Mouse (Mus musculus) liver, embryonic 12.5 days (tissue): ENCODE data around the gene Oaz2. TPM values are rescaled to one million over a fixed set of nuclear protein-coding genes. Genes with fewer than 3 reads are reported as not detected.

ENCODE experiments used
- ATAC-seq: fragments of 200-750 bp; cut with Nextera tagmentation; 2 replicates; pipeline ENCODE4 v1.8.0; 2017; ENCODE audit warnings: moderate number of reproducible peaks, mild to moderate bottlenecking, moderate library complexity
- H3K27ac ChIP-seq: fragments of 300-500 bp; sonication (generic); 2 replicates; pipeline ENCODE4 v1.5.1; 2016; ENCODE audit warnings: mild to moderate bottlenecking
- H3K27me3 ChIP-seq: fragments of 300-500 bp; sonication (generic); replicated peaks from 2 replicates; pipeline ENCODE4 v1.6.1; 2016; ENCODE audit warnings: mild to moderate bottlenecking, moderate library complexity
- H3K36me3 ChIP-seq: fragments of 300-500 bp; sonication (generic); 2 replicates; pipeline ENCODE4 v1.6.1; 2016; ENCODE audit warnings: mild to moderate bottlenecking, moderate library complexity
- H3K4me1 ChIP-seq: fragments of 300-500 bp; sonication (generic); 2 replicates; pipeline ENCODE4 v1.6.1; 2016
- H3K4me2 ChIP-seq: fragments of 300-500 bp; sonication (generic); 2 replicates; pipeline ENCODE4 v1.6.1; 2016; ENCODE audit warnings: mild to moderate bottlenecking, moderate library complexity
- H3K4me3 ChIP-seq: fragments of 300-500 bp; sonication (generic); 2 replicates; pipeline ENCODE4 v1.5.1; 2016; ENCODE audit warnings: mild to moderate bottlenecking, moderate library complexity
- H3K9ac ChIP-seq: fragments of 300-500 bp; sonication (generic); 2 replicates; pipeline ENCODE4 v1.6.1; 2016; ENCODE audit warnings: mild to moderate bottlenecking, moderate library complexity
- H3K9me3 ChIP-seq: fragments of 300-500 bp; sonication (generic); replicated peaks from 2 replicates; pipeline ENCODE4 v1.6.1; 2016; ENCODE audit warnings: mild to moderate bottlenecking, moderate library complexity
- WGBS: fragments of 180-500 bp; shearing (Covaris S2); methylation state at CpG from one replicate; pipeline ENCODE4 v1.1.7; 2016; ENCODE audit not compliant: insufficient replicate concordance; 5-methylcytosine and 5-hydroxymethylcytosine counted together
- polyA plus RNA-seq: library from polyadenylated mRNA; unstranded; fragments of >200 nt; fragmentation: Nextera tagmentation; extraction: Ambion mirVana; gene quantifications from 2 replicates; pipeline ENCODE4 v1.2.1, GENCODE M21; 2016

The Oaz2 gene
- polyA plus RNA-seq, 1 experiment from 2014 or later, result 71.0 TPM

GRCm38 (mm10) chr9:65697992-65698391 is 30.2 kb downstream of the Oaz2 start:
- Histone ChIP-seq H3K4me2 (no peak overlapping the region), H3K4me3 (no peak overlapping the region), H3K27ac (no peak overlapping the region), H3K9me3 (no peaks in the 10 kb centered on the region), H3K9ac (no peak overlapping the region), H3K36me3 (peaks cover 97% of the 10 kb centered on the region), H3K27me3 (no peaks in the 10 kb centered on the region), H3K4me1 (peaks cover 4% of the 10 kb centered on the region; the same call in 1 of the 2 replicates)
- ATAC-seq, result no peak

GRCm38 (mm10) chr9:65700504-65700903 is 32.7 kb downstream of the Oaz2 start:
- no peak overlapping the region for H3K27ac ChIP-seq
- H3K4me2 ChIP-seq, result no peak overlapping the region
- H3K36me3 ChIP-seq, result peaks cover 90% of the 10 kb centered on the region
- no peaks in the 10 kb centered on the region for H3K4me1 ChIP-seq
- 45% methylated on average over 6 of the region's 6 CpGs for WGBS
- H3K4me3 ChIP-seq, result no peak overlapping the region
- H3K9ac ChIP-seq, result no peak overlapping the region
- no peaks in the 10 kb centered on the region for H3K27me3 ChIP-seq
- H3K9me3 ChIP-seq, result no peaks in the 10 kb centered on the region
- no peak for ATAC-seq

DNA sequence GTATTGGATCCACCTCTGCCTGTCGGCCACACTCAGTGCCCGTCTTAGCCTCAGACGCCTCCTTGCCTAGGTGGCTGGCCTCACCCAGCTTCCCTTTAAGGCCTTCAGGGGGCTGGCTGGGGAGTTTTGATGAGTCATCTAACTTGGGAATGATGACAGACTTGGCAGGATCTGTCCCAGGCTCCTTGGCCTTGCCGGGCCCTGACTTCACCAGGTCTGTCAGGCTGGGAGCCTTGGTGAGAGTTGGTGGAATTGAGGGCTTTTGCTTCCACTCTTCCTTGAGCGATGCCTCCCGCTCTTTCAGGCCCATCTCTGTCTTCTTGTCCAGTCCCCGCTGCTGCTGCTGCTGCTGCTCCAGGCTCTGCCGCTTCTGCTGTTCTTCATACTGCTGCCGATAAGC is 34.5 kb downstream of the Oaz2 start:
- WGBS, result 92% methylated on average over 9 of the region's 9 CpGs

GRCm38 (mm10) chr9:65703241-65703640 is 35.4 kb downstream of the Oaz2 start:
- Histone ChIP-seq H3K4me3 (no peak overlapping the region), H3K27me3 (no peaks in the 10 kb centered on the region), H3K9me3 (no peaks in the 10 kb centered on the region), H3K4me1 (no peaks in the 10 kb centered on the region), H3K36me3 (peaks cover 73% of the 10 kb centered on the region), H3K27ac (no peak overlapping the region), H3K4me2 (no peak overlapping the region), H3K9ac (no peak overlapping the region)
- 82% methylated on average over 7 of the region's 7 CpGs for WGBS
- no peak for ATAC-seq

More for the DNA sequence above, 34.5 kb downstream of the Oaz2 start:
- Histone ChIP-seq H3K36me3 (peaks cover 82% of the 10 kb centered on the region), H3K9ac (no peak overlapping the region), H3K4me2 (no peak overlapping the region), H3K27ac (no peak overlapping the region), H3K4me3 (no peak overlapping the region), H3K9me3 (no peaks in the 10 kb centered on the region), H3K27me3 (no peaks in the 10 kb centered on the region), H3K4me1 (no peaks in the 10 kb centered on the region)
- no peak for ATAC-seq

DNA sequence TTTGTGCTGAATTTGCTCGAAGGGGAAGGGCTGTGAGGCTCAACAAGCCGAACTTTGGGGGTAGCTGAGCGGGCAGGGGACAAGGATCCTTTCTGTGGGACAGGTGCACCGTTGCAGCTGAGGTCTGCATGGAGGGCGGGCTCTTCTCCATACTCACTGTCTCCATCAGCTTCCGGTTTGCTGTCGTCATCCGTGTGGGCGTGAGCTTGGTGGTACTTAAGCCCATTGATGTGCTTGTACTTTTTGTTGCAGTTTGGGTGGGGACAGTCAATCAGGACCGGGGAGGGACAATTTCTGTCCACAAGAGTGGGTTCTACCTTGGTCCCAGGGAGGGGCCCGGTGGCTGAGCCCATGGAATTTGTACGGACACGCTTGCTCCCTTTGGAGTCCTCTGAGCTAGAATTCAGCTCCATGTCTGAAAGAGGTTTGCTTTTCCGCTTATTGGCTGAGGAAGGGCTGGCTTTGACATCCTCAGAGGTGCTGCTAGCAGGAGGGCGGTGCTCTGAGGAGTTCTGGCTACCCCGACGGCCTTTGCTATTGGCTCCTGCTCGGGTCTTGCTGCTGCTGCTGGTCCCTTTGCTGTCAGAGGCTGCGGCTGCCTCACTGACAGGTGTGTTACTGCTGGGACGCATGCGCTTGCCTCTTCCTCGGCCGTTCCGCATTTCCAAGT is 36.3 kb downstream of the Oaz2 start:
- Histone ChIP-seq H3K9ac (no peak overlapping the region), H3K27me3 (no peaks in the 10 kb centered on the region), H3K4me1 (no peaks in the 10 kb centered on the region), H3K4me3 (no peak overlapping the region), H3K36me3 (peaks cover 66% of the 10 kb centered on the region), H3K9me3 (no peaks in the 10 kb centered on the region), H3K4me2 (no peak overlapping the region), H3K27ac (no peak overlapping the region)
- no peak for ATAC-seq
- 88% methylated on average over 24 of the region's 24 CpGs for WGBS

GRCm38 (mm10) chr9:65718195-65718594 is 50.4 kb downstream of the Oaz2 start:
- no peak overlapping the region for H3K9ac ChIP-seq
- H3K9me3 ChIP-seq, result no peaks in the 10 kb centered on the region
- H3K27ac ChIP-seq, result no peak overlapping the region
- WGBS, result 80% methylated on average over 5 of the region's 5 CpGs
- no peaks in the 10 kb centered on the region for H3K36me3 ChIP-seq
- ATAC-seq, result no peak
- no peak overlapping the region for H3K4me2 ChIP-seq
- no peak overlapping the region for H3K4me3 ChIP-seq
- peaks cover 8% of the 10 kb centered on the region; the same call in 1 of the 2 replicates for H3K4me1 ChIP-seq
- no peaks in the 10 kb centered on the region for H3K27me3 ChIP-seq

DNA sequence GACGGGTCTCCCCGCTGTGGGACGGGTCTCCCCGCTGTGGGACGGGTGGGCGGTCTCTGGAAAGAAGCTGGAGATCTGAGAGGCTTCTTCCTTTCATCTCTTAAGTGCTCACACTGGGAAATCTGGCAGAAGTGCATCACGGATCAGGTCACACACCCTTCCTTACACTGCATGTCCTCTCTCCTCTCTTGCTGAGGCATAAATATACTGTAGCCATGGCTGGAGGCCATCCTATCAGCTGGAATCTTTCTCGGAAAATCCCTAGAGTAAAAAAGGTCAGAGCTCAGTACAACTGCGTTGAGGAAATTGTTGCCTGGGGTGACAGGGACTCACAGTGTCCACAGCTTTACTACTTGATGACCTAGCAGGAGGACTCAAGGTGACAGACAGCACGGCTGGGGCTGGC is 53.4 kb downstream of the Oaz2 start:
- Histone ChIP-seq H3K9me3 (no peaks in the 10 kb centered on the region), H3K27me3 (no peaks in the 10 kb centered on the region), H3K27ac (no peak overlapping the region), H3K4me2 (no peak overlapping the region), H3K4me3 (no peak overlapping the region), H3K4me1 (peaks cover 22% of the 10 kb centered on the region), H3K9ac (no peak overlapping the region), H3K36me3 (no peaks in the 10 kb centered on the region)
- WGBS, result 62% methylated on average over 10 of the region's 10 CpGs
- ATAC-seq, result no peak

DNA sequence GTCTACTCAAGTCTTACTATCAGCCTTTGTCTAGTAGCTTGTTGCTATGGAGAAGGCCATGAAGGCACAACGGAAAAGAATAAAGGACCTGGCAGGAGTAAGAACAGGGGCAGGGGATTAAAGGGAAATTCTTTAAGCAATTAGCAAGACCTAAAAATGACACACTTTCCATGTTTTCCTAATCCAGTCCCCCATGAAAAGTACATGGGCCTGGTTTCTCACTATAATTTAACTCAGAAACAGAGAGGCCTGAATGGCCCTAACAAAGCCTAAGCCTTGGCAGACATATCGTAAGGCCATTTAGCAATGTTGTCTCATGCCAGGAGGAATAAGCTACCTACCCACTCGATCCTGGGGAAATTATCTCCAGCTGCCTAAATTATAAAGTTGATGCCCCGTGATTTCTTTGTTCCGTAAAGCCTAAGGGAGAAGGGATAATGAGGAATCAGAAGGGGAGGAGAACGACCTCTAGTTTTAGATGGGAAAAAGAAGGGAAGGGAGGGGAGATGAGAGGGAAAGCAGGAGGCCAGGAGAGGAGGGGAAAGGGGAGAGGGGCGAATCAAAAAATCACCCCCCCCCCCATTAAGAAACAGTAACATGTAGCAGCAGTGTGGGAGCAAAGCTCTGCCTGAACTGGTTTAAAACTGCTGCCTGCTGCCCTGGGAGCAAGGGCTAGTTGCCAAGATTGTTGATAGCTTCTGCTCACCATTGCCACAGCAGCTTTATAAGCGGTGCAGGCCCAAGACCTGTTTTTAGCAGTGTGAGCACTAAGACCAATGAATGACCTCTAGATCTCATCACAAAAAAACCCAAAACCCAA is 56.9 kb downstream of the Oaz2 start:
- H3K4me1 ChIP-seq, result peaks cover 22% of the 10 kb centered on the region
- no peak for ATAC-seq
- no peak overlapping the region for H3K4me2 ChIP-seq
- no peak overlapping the region for H3K27ac ChIP-seq
- no peak overlapping the region for H3K4me3 ChIP-seq
- H3K9me3 ChIP-seq, result no peaks in the 10 kb centered on the region
- peaks cover 5% of the 10 kb centered on the region; the same call in 1 of the 2 replicates for H3K36me3 ChIP-seq
- H3K27me3 ChIP-seq, result no peaks in the 10 kb centered on the region
- 72% methylated on average over 8 of the region's 8 CpGs for WGBS
- H3K9ac ChIP-seq, result no peak overlapping the region

DNA sequence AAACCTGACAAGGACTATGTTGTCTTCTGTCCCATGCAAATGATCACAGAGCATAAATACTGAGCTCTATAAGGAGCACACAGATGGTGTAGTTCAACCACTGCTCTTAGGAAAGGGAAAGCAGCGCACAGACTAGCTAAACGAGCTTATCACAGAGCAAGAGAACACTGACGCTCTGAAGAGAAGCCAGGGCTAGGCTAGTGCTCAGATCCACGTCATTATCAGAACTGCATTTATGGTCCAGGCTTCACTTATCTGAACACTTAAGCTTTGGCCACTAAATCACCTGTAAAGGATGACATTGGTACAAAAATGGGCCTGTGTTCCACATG is 57.5 kb downstream of the Oaz2 start:
- Histone ChIP-seq H3K4me2 (no peak overlapping the region), H3K9me3 (no peaks in the 10 kb centered on the region), H3K9ac (no peak overlapping the region), H3K4me3 (no peak overlapping the region), H3K27ac (no peak overlapping the region), H3K4me1 (peaks cover 16% of the 10 kb centered on the region), H3K36me3 (peaks cover 10% of the 10 kb centered on the region; the same call in 1 of the 2 replicates), H3K27me3 (no peaks in the 10 kb centered on the region)
- no peak for ATAC-seq
- WGBS, result 30% methylated on average over 4 of the region's 4 CpGs

DNA sequence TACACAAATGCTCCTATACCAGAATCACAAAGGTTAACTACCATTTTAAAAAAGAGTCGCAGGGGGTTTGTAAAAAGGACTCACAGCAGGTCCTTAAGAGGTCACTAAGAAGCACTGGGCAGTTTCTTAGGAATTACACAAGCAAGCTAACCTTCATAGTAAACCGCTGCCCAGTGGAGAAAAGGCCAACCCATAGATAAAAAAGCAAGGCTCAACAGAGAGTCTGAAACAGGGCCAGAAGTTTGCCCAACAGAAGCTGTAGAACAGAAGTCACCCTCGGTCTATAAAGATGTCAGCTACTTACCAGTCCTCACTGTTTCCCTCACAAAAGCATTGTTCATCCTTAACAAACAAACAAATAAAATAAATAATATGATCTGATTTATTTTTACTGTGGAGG is 58.6 kb downstream of the Oaz2 start:
- 80% methylated on average over 3 of the region's 3 CpGs for WGBS
- ATAC-seq, result no peak
- Histone ChIP-seq H3K9me3 (no peaks in the 10 kb centered on the region), H3K27me3 (no peaks in the 10 kb centered on the region), H3K4me2 (no peak overlapping the region), H3K9ac (no peak overlapping the region), H3K27ac (no peak overlapping the region), H3K4me1 (peaks cover 16% of the 10 kb centered on the region), H3K36me3 (peaks cover 16% of the 10 kb centered on the region; the same call in 1 of the 2 replicates), H3K4me3 (no peak overlapping the region)

DNA sequence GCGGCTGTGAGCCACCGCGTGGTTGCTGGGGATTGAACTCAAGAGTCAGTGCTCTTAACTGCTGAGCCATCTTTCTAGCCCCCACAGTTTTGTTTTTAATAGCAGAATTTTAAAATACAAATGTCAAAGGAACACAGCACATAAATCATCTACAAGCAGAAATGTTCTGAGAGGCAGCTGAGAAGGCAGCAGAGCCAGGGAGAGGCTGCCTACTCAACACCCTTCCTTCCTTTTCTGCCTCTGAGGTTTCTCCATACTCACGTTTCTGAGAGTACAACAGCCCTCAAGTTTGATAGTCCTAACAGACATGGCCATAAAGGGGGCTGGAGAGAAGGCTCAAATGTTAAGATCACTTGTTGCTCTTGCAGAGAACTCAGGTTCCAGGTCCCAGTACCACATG is 59.7 kb downstream of the Oaz2 start:
- Histone ChIP-seq H3K36me3 (peaks cover 18% of the 10 kb centered on the region), H3K9ac (no peak overlapping the region), H3K27ac (no peak overlapping the region), H3K27me3 (no peaks in the 10 kb centered on the region), H3K4me3 (no peak overlapping the region), H3K4me2 (no peak overlapping the region), H3K4me1 (peaks cover 16% of the 10 kb centered on the region), H3K9me3 (no peaks in the 10 kb centered on the region)
- no peak for ATAC-seq
- 72% methylated on average over 4 of the region's 4 CpGs for WGBS

GRCm38 (mm10) chr9:65728588-65728987 is 60.8 kb downstream of the Oaz2 start:
- Histone ChIP-seq H3K4me1 (peaks cover 15% of the 10 kb centered on the region), H3K9me3 (no peaks in the 10 kb centered on the region), H3K27me3 (no peaks in the 10 kb centered on the region), H3K36me3 (peaks cover 19% of the 10 kb centered on the region), H3K27ac (no peak overlapping the region), H3K9ac (no peak overlapping the region), H3K4me2 (no peak overlapping the region), H3K4me3 (no peak overlapping the region)
- ATAC-seq, result no peak
- WGBS, result 88% methylated on average over 6 of the region's 6 CpGs
